Mouse (Mus musculus) liver, embryonic 15.5 days (tissue): ENCODE measurements around the gene Amot. TPM values are rescaled to one million over a fixed set of nuclear protein-coding genes. Genes with fewer than 3 reads are reported as not detected.

Source experiments
- ATAC-seq: fragments of 200-750 bp; cut with Nextera tagmentation; 2 replicates; pipeline ENCODE4 v1.8.0; 2017; ENCODE audit warnings: moderate number of reproducible peaks, mild to moderate bottlenecking, moderate library complexity; ENCODE audit not compliant: insufficient read depth
- H3K27ac ChIP-seq: fragments of 300-500 bp; sonication (generic); replicated peaks from 2 replicates; pipeline ENCODE4 v1.5.1; 2015; ENCODE audit warnings: mild to moderate bottlenecking, inconsistent platforms
- H3K27me3 ChIP-seq: fragments of 300-500 bp; sonication (generic); 2 replicates; pipeline ENCODE4 v1.6.1; 2015; ENCODE audit warnings: mild to moderate bottlenecking, inconsistent platforms
- H3K36me3 ChIP-seq: fragments of 300-500 bp; sonication (generic); replicated peaks from 2 replicates; pipeline ENCODE4 v1.6.1; 2015; ENCODE audit warnings: moderate library complexity, mild to moderate bottlenecking, inconsistent platforms
- H3K4me1 ChIP-seq: fragments of 300-500 bp; sonication (generic); replicated peaks from 2 replicates; pipeline ENCODE4 v1.6.1; 2015; ENCODE audit warnings: inconsistent platforms
- H3K4me2 ChIP-seq: fragments of 300-500 bp; sonication (generic); 2 replicates; pipeline ENCODE4 v1.6.1; 2015; ENCODE audit warnings: moderate library complexity, mild to moderate bottlenecking, inconsistent platforms
- H3K4me3 ChIP-seq: fragments of 300-500 bp; sonication (generic); replicated peaks from 2 replicates; pipeline ENCODE4 v1.5.1; 2015; ENCODE audit warnings: mild to moderate bottlenecking, inconsistent platforms
- H3K9ac ChIP-seq: fragments of 300-500 bp; sonication (generic); 2 replicates; pipeline ENCODE4 v1.6.1; 2015; ENCODE audit warnings: moderate library complexity, mild to moderate bottlenecking, inconsistent platforms
- H3K9me3 ChIP-seq: fragments of 300-500 bp; sonication (generic); replicated peaks from 2 replicates; pipeline ENCODE4 v1.6.1; 2016; ENCODE audit warnings: inconsistent platforms
- WGBS: fragments of 180-500 bp; shearing (Covaris S2); methylation state at CpG from one replicate; pipeline ENCODE4 v1.1.7; 2015; ENCODE audit warnings: mixed read lengths; ENCODE audit not compliant: insufficient replicate concordance; 5-methylcytosine and 5-hydroxymethylcytosine counted together
- polyA plus RNA-seq: library from polyadenylated mRNA; unstranded; fragments of >200 nt; fragmentation: Nextera tagmentation; extraction: Ambion mirVana; gene quantifications from 2 replicates; pipeline ENCODE4 v1.2.1, GENCODE M21; 2015

Gene Amot
- polyA plus RNA-seq: 5.1 and 5.3 TPM in 2 replicates

- no peaks in the 10 kb centered on the region for H3K36me3 ChIP-seq
- 13% methylated on average over 34 of the region's 34 CpGs for WGBS
- peak within 1 kb of the TSS; percentile 63 for H3K4me3 ChIP-seq
- peak within 1 kb of the TSS; percentile 51 for H3K27ac ChIP-seq
- peaks cover 7% of the 10 kb centered on the region for H3K27me3 ChIP-seq
- H3K9ac ChIP-seq: peak within 1 kb of the TSS; percentile 49
- ATAC-seq: peak; percentile 91
- peak within 1 kb of the TSS; percentile 77 for H3K4me2 ChIP-seq
- H3K4me1 ChIP-seq: no peaks in the 10 kb centered on the region
- no peaks in the 10 kb centered on the region for H3K9me3 ChIP-seq
Measured at GRCm38 (mm10) chrX:145504717-145505415, at the start of gene Amot. Gene Amot (minus strand): TSS chrX:145505181.

- Histone ChIP-seq H3K4me2 (no peak overlapping the region), H3K4me3 (no peak overlapping the region), H3K9me3 (no peaks in the 10 kb centered on the region), H3K27ac (no peak overlapping the region), H3K27me3 (no peaks in the 10 kb centered on the region), H3K4me1 (no peaks in the 10 kb centered on the region), H3K9ac (no peak overlapping the region), H3K36me3 (no peaks in the 10 kb centered on the region)
- ATAC-seq: no peak
- 59% methylated on average over 3 of the region's 3 CpGs for WGBS
Measured at GRCm38 (mm10) chrX:145545060-145545459, 40.1 kb upstream of the Amot start.

DNA sequence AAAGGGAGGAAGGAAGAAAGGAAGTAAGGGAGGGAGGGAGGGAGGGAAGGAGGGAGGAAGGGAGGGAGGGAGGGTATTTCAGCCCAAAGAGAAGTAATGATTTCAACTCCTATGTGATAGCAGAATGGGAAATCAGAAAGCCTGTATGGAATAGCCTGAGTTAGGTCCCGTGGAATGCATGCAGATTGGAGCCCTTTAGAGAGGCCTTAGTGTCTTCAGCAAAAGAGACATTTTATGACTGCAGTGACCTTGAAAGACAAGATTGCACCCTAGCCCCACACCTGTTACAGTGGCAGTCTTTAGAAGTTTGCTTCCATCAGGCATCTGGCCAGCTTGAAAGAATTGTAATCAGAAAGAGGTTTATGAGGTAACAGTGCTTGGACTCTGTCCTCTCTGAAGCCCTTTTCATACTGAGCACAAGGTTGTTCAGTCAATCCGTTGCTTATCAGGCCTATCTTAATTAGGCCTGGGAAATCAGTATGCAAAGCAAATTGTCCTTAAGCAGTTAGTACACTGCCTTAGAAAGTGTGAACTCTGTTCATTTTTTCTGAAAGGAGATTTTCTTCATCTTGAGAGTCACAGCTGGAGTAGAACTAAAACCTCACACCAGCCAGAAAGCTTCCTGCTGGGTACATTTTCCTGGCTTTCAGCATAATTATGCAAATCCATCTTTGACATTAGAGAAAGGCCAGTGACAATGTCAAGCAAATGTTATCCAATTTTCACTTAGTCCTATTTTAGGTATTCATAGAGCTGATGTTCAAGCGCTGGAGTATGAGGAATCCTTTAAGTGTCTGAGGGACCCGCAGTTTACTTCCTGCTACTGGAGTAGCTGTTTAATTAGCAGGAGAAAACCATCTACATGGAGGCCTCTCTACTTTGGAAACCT is 38.9 kb upstream of the Amot start:
- WGBS: 48% methylated on average over 4 of the region's 4 CpGs
- Histone ChIP-seq H3K4me3 (no peak overlapping the region), H3K9ac (no peak overlapping the region), H3K9me3 (no peaks in the 10 kb centered on the region), H3K27me3 (no peaks in the 10 kb centered on the region), H3K36me3 (no peaks in the 10 kb centered on the region), H3K4me2 (no peak overlapping the region), H3K4me1 (no peaks in the 10 kb centered on the region), H3K27ac (no peak overlapping the region)
- ATAC-seq: no peak

DNA sequence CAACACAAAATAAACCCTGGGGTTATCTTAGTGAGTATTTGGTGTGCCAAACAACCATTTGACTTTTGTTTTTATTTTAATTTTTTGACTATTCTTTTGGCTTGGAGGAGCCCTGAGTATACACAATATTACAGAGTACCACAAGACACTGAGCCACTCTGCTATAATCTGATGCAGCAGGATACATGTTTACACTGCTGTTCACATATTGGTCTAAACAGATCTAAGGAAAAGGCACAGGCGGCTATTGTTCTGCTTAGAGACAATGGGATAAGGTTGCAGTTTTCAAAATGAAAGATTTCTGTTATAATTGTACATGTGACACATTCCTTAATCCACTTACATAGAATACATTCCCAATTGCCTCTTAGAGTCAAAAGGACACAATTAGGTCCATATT is 36.1 kb upstream of the Amot start:
- ATAC-seq: no peak
- no peaks in the 10 kb centered on the region for H3K9me3 ChIP-seq
- no peak overlapping the region for H3K4me2 ChIP-seq
- H3K4me3 ChIP-seq: no peak overlapping the region
- no peak overlapping the region for H3K27ac ChIP-seq
- H3K9ac ChIP-seq: no peak overlapping the region
- 59% methylated on average over 1 of the region's 1 CpGs for WGBS
- no peaks in the 10 kb centered on the region for H3K27me3 ChIP-seq
- no peaks in the 10 kb centered on the region for H3K4me1 ChIP-seq
- no peaks in the 10 kb centered on the region for H3K36me3 ChIP-seq

DNA sequence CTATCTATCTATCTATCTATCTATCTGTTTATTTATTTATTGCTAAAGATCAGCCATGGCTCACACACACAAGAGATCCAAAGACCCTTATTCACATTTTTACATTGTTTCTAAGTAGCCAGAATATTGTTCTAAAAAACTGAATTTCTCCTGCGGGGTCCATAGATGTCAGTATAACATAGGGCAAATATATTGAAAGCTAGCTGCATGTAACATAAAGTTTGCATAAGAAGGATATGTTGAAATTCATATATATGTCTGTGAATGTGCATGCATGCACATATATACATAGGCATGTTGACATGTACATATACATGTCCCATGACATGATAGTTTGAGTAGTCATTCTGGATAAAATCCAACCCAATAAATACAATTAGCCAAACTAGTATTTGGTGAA is 35.3 kb upstream of the Amot start:
- Histone ChIP-seq H3K4me3 (no peak overlapping the region), H3K4me1 (no peaks in the 10 kb centered on the region), H3K27me3 (no peaks in the 10 kb centered on the region), H3K9me3 (no peaks in the 10 kb centered on the region), H3K9ac (no peak overlapping the region), H3K4me2 (no peak overlapping the region), H3K36me3 (no peaks in the 10 kb centered on the region), H3K27ac (no peak overlapping the region)
- ATAC-seq: no peak
- WGBS: 57% methylated on average over 1 of the region's 1 CpGs

GRCm38 (mm10) chrX:145529602-145530001 is 24.6 kb upstream of the Amot start:
- Histone ChIP-seq H3K9me3 (no peaks in the 10 kb centered on the region), H3K36me3 (no peaks in the 10 kb centered on the region), H3K27me3 (no peaks in the 10 kb centered on the region), H3K4me1 (no peaks in the 10 kb centered on the region), H3K9ac (no peak overlapping the region), H3K4me2 (no peak overlapping the region), H3K4me3 (no peak overlapping the region), H3K27ac (no peak overlapping the region)
- WGBS: 63% methylated on average over 1 of the region's 1 CpGs
- ATAC-seq: no peak

DNA sequence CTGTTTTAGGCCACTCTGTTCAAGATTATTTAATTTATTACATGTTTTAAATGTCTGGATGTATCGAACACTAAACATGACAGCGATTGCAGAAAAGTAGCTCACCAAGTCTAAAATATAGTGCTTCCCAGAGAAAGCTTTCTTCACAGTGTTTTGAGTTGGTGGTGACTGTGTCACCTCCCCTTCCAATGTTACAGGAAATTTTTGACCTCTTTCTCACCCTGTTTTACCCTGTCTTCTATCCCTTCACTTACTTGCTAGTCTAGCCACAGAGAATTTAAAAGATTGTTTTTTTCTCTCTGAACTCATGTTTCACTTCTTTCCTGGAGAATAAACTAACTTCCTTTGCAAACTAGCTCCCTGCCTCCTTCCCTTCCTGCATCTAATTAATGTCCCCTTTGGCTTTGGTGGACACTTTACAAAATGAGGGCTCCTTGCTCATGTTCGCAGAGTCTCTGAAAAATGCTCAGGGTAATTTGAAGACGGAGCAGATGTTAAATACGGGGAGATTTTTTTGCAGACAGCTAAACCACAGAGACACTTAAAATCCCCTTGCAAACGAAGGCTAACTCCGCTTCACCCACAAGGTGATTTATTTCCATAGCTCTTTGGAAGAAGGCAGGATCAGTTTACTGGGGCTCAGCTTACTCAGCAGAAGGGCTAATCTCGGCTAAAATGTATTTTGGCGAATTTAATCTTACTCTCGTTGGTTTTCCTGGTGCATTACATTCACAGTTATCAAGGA is 11.5 kb upstream of the Amot start:
- Histone ChIP-seq H3K9ac (no peak overlapping the region), H3K4me3 (no peak overlapping the region), H3K27me3 (no peaks in the 10 kb centered on the region), H3K9me3 (no peaks in the 10 kb centered on the region), H3K4me1 (no peaks in the 10 kb centered on the region), H3K27ac (no peak overlapping the region), H3K36me3 (no peaks in the 10 kb centered on the region), H3K4me2 (no peak overlapping the region)
- 36% methylated on average over 10 of the region's 10 CpGs for WGBS
- ATAC-seq: no peak

DNA sequence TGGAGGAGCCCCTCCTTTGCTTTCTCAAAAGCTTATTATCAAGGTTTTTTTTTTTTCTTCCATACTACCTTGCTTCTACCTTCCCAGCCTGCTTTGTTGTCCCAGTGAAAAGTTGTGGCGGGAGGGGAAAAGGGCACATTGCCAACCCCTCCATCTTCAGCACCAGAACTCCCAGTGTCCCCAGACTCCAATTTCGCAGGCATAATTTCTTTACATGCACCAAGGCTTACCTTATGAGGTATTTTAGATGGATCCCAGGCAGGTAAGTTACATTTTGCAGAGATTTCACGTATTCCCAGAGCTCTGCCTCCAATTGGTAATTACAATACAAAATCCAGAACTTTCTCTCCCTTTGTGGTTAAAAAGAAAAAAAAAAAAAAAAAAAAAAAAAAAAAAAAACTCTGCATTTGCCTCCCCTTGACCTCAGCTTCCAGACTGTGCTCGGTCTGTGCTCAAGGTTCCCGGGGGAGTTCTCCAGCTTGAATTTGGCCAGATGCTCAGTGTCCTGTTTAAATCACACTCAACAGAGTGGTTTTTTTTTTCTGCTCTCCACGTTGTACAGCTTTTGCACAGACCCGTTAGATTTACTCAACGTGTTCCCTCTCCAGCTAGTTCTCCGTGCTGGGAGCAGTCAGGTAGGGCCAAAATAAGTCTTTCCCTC is 10.6 kb upstream of the Amot start:
- H3K9me3 ChIP-seq: no peaks in the 10 kb centered on the region
- H3K4me2 ChIP-seq: no peak overlapping the region
- H3K4me1 ChIP-seq: no peaks in the 10 kb centered on the region
- ATAC-seq: no peak
- 49% methylated on average over 9 of the region's 9 CpGs for WGBS
- H3K27ac ChIP-seq: no peak overlapping the region
- no peaks in the 10 kb centered on the region for H3K27me3 ChIP-seq
- no peak overlapping the region for H3K9ac ChIP-seq
- no peaks in the 10 kb centered on the region for H3K36me3 ChIP-seq
- H3K4me3 ChIP-seq: no peak overlapping the region

GRCm38 (mm10) chrX:145510675-145511074 is 5.7 kb upstream of the Amot start:
- Histone ChIP-seq H3K4me2 (no peak overlapping the region), H3K27me3 (no peaks in the 10 kb centered on the region), H3K9ac (no peak overlapping the region), H3K36me3 (no peaks in the 10 kb centered on the region), H3K4me1 (no peaks in the 10 kb centered on the region), H3K27ac (no peak overlapping the region), H3K9me3 (no peaks in the 10 kb centered on the region), H3K4me3 (no peak overlapping the region)
- 54% methylated on average over 3 of the region's 3 CpGs for WGBS
- no peak for ATAC-seq

- H3K36me3 ChIP-seq: no peaks in the 10 kb centered on the region
- H3K9me3 ChIP-seq: no peaks in the 10 kb centered on the region
- H3K27ac ChIP-seq: peak overlapping the region; percentile 51
- no peaks in the 10 kb centered on the region for H3K4me1 ChIP-seq
- H3K4me2 ChIP-seq: peak overlapping the region; percentile 77
- H3K4me3 ChIP-seq: peak overlapping the region; percentile 63
- peaks cover 7% of the 10 kb centered on the region for H3K27me3 ChIP-seq
- ATAC-seq: peak; percentile 81
- WGBS: 13% methylated on average over 14 of the region's 14 CpGs
- peak overlapping the region; percentile 49 for H3K9ac ChIP-seq
Measured at GRCm38 (mm10) chrX:145505457-145506201, 648 bp upstream of the Amot start.
